Mouse (Mus musculus): ENCODE data around the gene Lypd9. TPM values are rescaled to one million over a fixed set of nuclear protein-coding genes. Genes with fewer than 3 reads are reported as not detected.
A peak's percentile ranks its signal among the peaks of the same experiment; 100 is the strongest.

The Lypd9 gene
- polyA plus RNA-seq, 1 experiment from 2014 or later: not detected

- Histone ChIP-seq H3K36me3 (ENCODE audit: control insufficient read depth, insufficient read depth, low read length) (no peaks in the 10 kb centered on the region), H3K4me3 (ENCODE audit: low read length) (no peak overlapping the region), H3K9me3 (ENCODE audit: control insufficient read depth, low read length) (no peaks in the 10 kb centered on the region), H3K27ac (ENCODE audit: low read depth, low read length) (no peak overlapping the region), H3K4me1 (ENCODE audit: control insufficient read depth, insufficient read depth, low read depth, low read length) (no peaks in the 10 kb centered on the region), H3K9ac (ENCODE audit: low read depth, low read length) (no peak overlapping the region), H3K27me3 (replicated peaks; ENCODE audit: control insufficient read depth, insufficient read depth, low read length) (no peaks in the 10 kb centered on the region), H3K4me2 (ENCODE audit: low read length) (no peak overlapping the region)
- 87% methylated on average over 3 of the region's 3 CpGs for WGBS
- no peak for ATAC-seq
Measured at GRCm38 (mm10) chr11:58418336-58418735, 34.4 kb downstream of the Lypd9 start.

GRCm38 (mm10) chr11:58408066-58408465 lies 44.7 kb downstream of the Lypd9 start:
- no peak overlapping the region for H3K4me3 ChIP-seq (ENCODE audit: low read length)
- H3K4me2 ChIP-seq (ENCODE audit: low read length): no peak overlapping the region
- no peaks in the 10 kb centered on the region for H3K9me3 ChIP-seq (ENCODE audit: control insufficient read depth, low read length)
- no peak overlapping the region for H3K27ac ChIP-seq (ENCODE audit: low read depth, low read length)
- H3K4me1 ChIP-seq (ENCODE audit: control insufficient read depth, insufficient read depth, low read depth, low read length): no peaks in the 10 kb centered on the region
- no peaks in the 10 kb centered on the region for H3K27me3 ChIP-seq (replicated peaks; ENCODE audit: control insufficient read depth, insufficient read depth, low read length)
- ATAC-seq: no peak
- H3K9ac ChIP-seq (ENCODE audit: low read depth, low read length): no peak overlapping the region
- H3K36me3 ChIP-seq (ENCODE audit: control insufficient read depth, insufficient read depth, low read length): no peaks in the 10 kb centered on the region
- WGBS: 68% methylated on average over 3 of the region's 3 CpGs

GRCm38 (mm10) chr11:58400655-58401054 lies 52.1 kb downstream of the Lypd9 start:
- no peak for ATAC-seq
- Histone ChIP-seq H3K4me3 (ENCODE audit: low read length) (no peak overlapping the region), H3K36me3 (ENCODE audit: control insufficient read depth, insufficient read depth, low read length) (no peaks in the 10 kb centered on the region), H3K4me2 (ENCODE audit: low read length) (peak overlapping the region; percentile 11; the same call in 1 of the 2 replicates), H3K27ac (ENCODE audit: low read depth, low read length) (no peak overlapping the region), H3K4me1 (ENCODE audit: control insufficient read depth, insufficient read depth, low read depth, low read length) (peaks cover 8% of the 10 kb centered on the region; the same call in 1 of the 2 replicates), H3K27me3 (replicated peaks; ENCODE audit: control insufficient read depth, insufficient read depth, low read length) (no peaks in the 10 kb centered on the region), H3K9ac (ENCODE audit: low read depth, low read length) (no peak overlapping the region), H3K9me3 (ENCODE audit: control insufficient read depth, low read length) (no peaks in the 10 kb centered on the region)
- WGBS: 25% methylated on average over 5 of the region's 5 CpGs

GRCm38 (mm10) chr11:58399985-58400645 lies 52.6 kb downstream of the Lypd9 start:
- 40% methylated on average over 6 of the region's 6 CpGs for WGBS
- no peak overlapping the region for H3K27ac ChIP-seq (ENCODE audit: low read depth, low read length)
- no peaks in the 10 kb centered on the region for H3K9me3 ChIP-seq (ENCODE audit: control insufficient read depth, low read length)
- no peaks in the 10 kb centered on the region for H3K36me3 ChIP-seq (ENCODE audit: control insufficient read depth, insufficient read depth, low read length)
- H3K9ac ChIP-seq (ENCODE audit: low read depth, low read length): no peak overlapping the region
- peaks cover 8% of the 10 kb centered on the region; the same call in 1 of the 2 replicates for H3K4me1 ChIP-seq (ENCODE audit: control insufficient read depth, insufficient read depth, low read depth, low read length)
- H3K4me2 ChIP-seq (ENCODE audit: low read length): peak overlapping the region; percentile 11; the same call in 1 of the 2 replicates
- ATAC-seq: peak; percentile 72
- H3K4me3 ChIP-seq (ENCODE audit: low read length): no peak overlapping the region
- no peaks in the 10 kb centered on the region for H3K27me3 ChIP-seq (replicated peaks; ENCODE audit: control insufficient read depth, insufficient read depth, low read length)

Other genes with a start within 250 kb of the Lypd9 start
- 0.11 TPM in 1 of 2 replicates, not detected in the other for gene 4930438A08Rik, start 178.1 kb downstream of the Lypd9 start, polyA plus RNA-seq (2015; fragmentation: Nextera tagmentation; extraction: Ambion mirVana)
- gene Zfp692, start 145.9 kb downstream of the Lypd9 start, polyA plus RNA-seq (2015; fragmentation: Nextera tagmentation; extraction: Ambion mirVana): 29.2 and 30.1 TPM in 2 replicates
- 38.2 and 38.6 TPM in 2 replicates for gene Zfp672, start 122.6 kb downstream of the Lypd9 start, polyA plus RNA-seq (2015; fragmentation: Nextera tagmentation; extraction: Ambion mirVana)
- gene Sh3bp5l, start 122.2 kb downstream of the Lypd9 start, polyA plus RNA-seq (2015; fragmentation: Nextera tagmentation; extraction: Ambion mirVana): 48.0 and 50.6 TPM in 2 replicates
- gene Lypd8, start 73.9 kb downstream of the Lypd9 start, polyA plus RNA-seq (2015; fragmentation: Nextera tagmentation; extraction: Ambion mirVana): not detected in 2 replicates
- not detected in 2 replicates for gene 1810065E05Rik, start 31.8 kb downstream of the Lypd9 start, polyA plus RNA-seq (2015; fragmentation: Nextera tagmentation; extraction: Ambion mirVana)
- gene Gm12253, start 20.4 kb downstream of the Lypd9 start, polyA plus RNA-seq (2015; fragmentation: Nextera tagmentation; extraction: Ambion mirVana): not detected in 2 replicates
- not detected in 2 replicates for gene Olfr30, start 9.3 kb upstream of the Lypd9 start, polyA plus RNA-seq (2015; fragmentation: Nextera tagmentation; extraction: Ambion mirVana)
- not detected in 2 replicates for gene Olfr332, start 39.6 kb upstream of the Lypd9 start, polyA plus RNA-seq (2015; fragmentation: Nextera tagmentation; extraction: Ambion mirVana)
- gene Olfr331, start 49.6 kb upstream of the Lypd9 start, polyA plus RNA-seq (2015; fragmentation: Nextera tagmentation; extraction: Ambion mirVana): not detected in 2 replicates
- gene Olfr330, start 81.9 kb upstream of the Lypd9 start, polyA plus RNA-seq (2015; fragmentation: Nextera tagmentation; extraction: Ambion mirVana): not detected in 2 replicates
- not detected in 2 replicates for gene Olfr329-ps, start 93.5 kb upstream of the Lypd9 start, polyA plus RNA-seq (2015; fragmentation: Nextera tagmentation; extraction: Ambion mirVana)
- 0.07 TPM in 1 of 2 replicates, not detected in the other for gene Olfr328, start 102.7 kb upstream of the Lypd9 start, polyA plus RNA-seq (2015; fragmentation: Nextera tagmentation; extraction: Ambion mirVana)
- 0.15 and 0.17 TPM in 2 replicates for gene Olfr224, start 117.6 kb upstream of the Lypd9 start, polyA plus RNA-seq (2015; fragmentation: Nextera tagmentation; extraction: Ambion mirVana)
- gene Olfr325, start 124.8 kb upstream of the Lypd9 start, polyA plus RNA-seq (2015; fragmentation: Nextera tagmentation; extraction: Ambion mirVana): not detected in 2 replicates
- 0.08 and 0.30 TPM in 2 replicates for gene Olfr324, start 142.2 kb upstream of the Lypd9 start, polyA plus RNA-seq (2015; fragmentation: Nextera tagmentation; extraction: Ambion mirVana)
- gene 2210407C18Rik, start 163.2 kb upstream of the Lypd9 start, polyA plus RNA-seq (2015; fragmentation: Nextera tagmentation; extraction: Ambion mirVana): not detected in 2 replicates
- not detected in 2 replicates for gene Olfr323, start 177.6 kb upstream of the Lypd9 start, polyA plus RNA-seq (2015; fragmentation: Nextera tagmentation; extraction: Ambion mirVana)
- 0.20 and 0.25 TPM in 2 replicates for gene Trim58, start 187.5 kb upstream of the Lypd9 start, polyA plus RNA-seq (2015; fragmentation: Nextera tagmentation; extraction: Ambion mirVana)
- not detected in 2 replicates for gene Olfr322, start 205.9 kb upstream of the Lypd9 start, polyA plus RNA-seq (2015; fragmentation: Nextera tagmentation; extraction: Ambion mirVana)
- gene Olfr320, start 228.2 kb upstream of the Lypd9 start, polyA plus RNA-seq (2015; fragmentation: Nextera tagmentation; extraction: Ambion mirVana): not detected in 2 replicates
- not detected in 2 replicates for gene Olfr319, start 246.2 kb upstream of the Lypd9 start, polyA plus RNA-seq (2015; fragmentation: Nextera tagmentation; extraction: Ambion mirVana)

Data from hindbrain, embryonic 16.5 days (tissue).